Mouse (Mus musculus) stomach, postnatal 0 days (tissue): ENCODE data around the gene Ptgr1.

ENCODE experiments used
- CTCF ChIP-seq: IDR thresholded peaks from 2 replicates; pipeline ENCODE4 v1.5.1; 2016; ENCODE audit warnings: antibody characterized with exemption, low read depth, mild to moderate bottlenecking, moderate library complexity
- EP300 ChIP-seq: optimal IDR thresholded peaks from 2 replicates; pipeline ENCODE3; 2016; ENCODE audit warnings: antibody characterized with exemption

GRCm38 (mm10) chr4:59034325-59034917 lies 47.5 kb upstream of the Ptgr1 start:
- TF ChIP-seq CTCF (no peak), EP300 (no peak)
